Mouse (Mus musculus) lung, postnatal 0 days (tissue): Measurements from ENCODE around the gene Rps25.

Source experiments
- CTCF ChIP-seq: IDR thresholded peaks from 2 replicates; pipeline ENCODE4 v1.5.1; 2016; ENCODE audit warnings: antibody characterized with exemption, mild to moderate bottlenecking
- EP300 ChIP-seq: IDR thresholded peaks from 2 replicates; pipeline ENCODE4 v1.6.1; 2016; ENCODE audit warnings: antibody characterized with exemption, mild to moderate bottlenecking, control low read depth

- TF ChIP-seq EP300 (no peak), CTCF (peak; percentile 42)
Observed at GRCm38 (mm10) chr9:44454891-44455220, 47.9 kb downstream of the Rps25 start, which contains the start of gene Upk2.
